Mouse (Mus musculus) MEL (cell line): ENCODE data around the gene Sf1. TPM values are rescaled to one million over a fixed set of nuclear protein-coding genes. Genes with fewer than 3 reads are reported as not detected.
A peak's percentile ranks its signal among the peaks of the same experiment; 100 is the strongest.

Experiments
- DNase-seq: peaks from one replicate; pipeline ENCODE4 v3.0.0; 2011; ENCODE audit warnings: low read depth, low spot score
- H3K27ac ChIP-seq: 2 replicates; pipeline ENCODE4 v1.5.1; 2012; ENCODE audit warnings: low read depth, mild to moderate bottlenecking, control low read depth, low read length, moderate library complexity; ENCODE audit not compliant: control insufficient read depth
- H3K27me3 ChIP-seq, 2 experiments: fragments of 150-350 bp in 1 of 2; sonication (generic) in 1 of 2; 2 replicates each; pipeline ENCODE4 v1.6.1; 2012; ENCODE audit warnings: low read length in 2 of 2, mild to moderate bottlenecking in 2 of 2, improper control_type of control experiment in 1 of 2, moderate library complexity in 1 of 2; ENCODE audit not compliant: insufficient read depth in 2 of 2, control insufficient read depth in 1 of 2
- H3K36me3 ChIP-seq, 2 experiments: 2 replicates each; pipeline ENCODE4 v1.6.1; 2012 to 2014; ENCODE audit warnings: low read length in 2 of 2, improper control_type of control experiment in 1 of 2, inconsistent platforms in 1 of 2, mild to moderate bottlenecking in 1 of 2; ENCODE audit not compliant: insufficient read depth in 2 of 2, control insufficient read depth in 1 of 2
- H3K4me1 ChIP-seq, 2 experiments: fragments of 150-350 bp in 1 of 2; sonication (generic) in 1 of 2; 2 replicates each; pipeline ENCODE4 v1.6.1; 2012; ENCODE audit warnings: low read length in 2 of 2, improper control_type of control experiment in 1 of 2, mild to moderate bottlenecking in 1 of 2; ENCODE audit not compliant: insufficient read depth in 2 of 2, control insufficient read depth in 1 of 2
- H3K4me3 ChIP-seq, 2 experiments: fragments of 150-350 bp in 1 of 2; sonication (generic) in 1 of 2; 2 replicates each; pipeline ENCODE4 v1.5.1; 2012; ENCODE audit warnings: low read depth in 2 of 2, low read length in 2 of 2, mild to moderate bottlenecking in 2 of 2, moderate library complexity in 2 of 2, control low read depth in 1 of 2, improper control_type of control experiment in 1 of 2; ENCODE audit not compliant: control insufficient read depth in 1 of 2, insufficient read depth in 1 of 2
- H3K79me2 ChIP-seq: 2 replicates; pipeline ENCODE4 v1.6.1; 2012; ENCODE audit warnings: mild to moderate bottlenecking, low read length, moderate library complexity; ENCODE audit not compliant: control insufficient read depth, poor library complexity, insufficient read depth
- H3K9ac ChIP-seq: 2 replicates; pipeline ENCODE4 v1.6.1; 2012; ENCODE audit warnings: low read depth, mild to moderate bottlenecking, control low read depth, low read length, moderate library complexity; ENCODE audit not compliant: control insufficient read depth, poor library complexity, severe bottlenecking
- H3K9me3 ChIP-seq: fragments of 150-350 bp; sonication (generic); replicated peaks from 2 replicates; pipeline ENCODE4 v1.6.1; 2012; ENCODE audit warnings: mild to moderate bottlenecking, low read length, improper control_type of control experiment, moderate library complexity; ENCODE audit not compliant: insufficient read depth
- CHD2 ChIP-seq: IDR thresholded peaks from 2 replicates; pipeline ENCODE4 v1.6.1; 2011; ENCODE audit warnings: low read length, improper control_type of control experiment
- CTCF ChIP-seq, 3 experiments: IDR thresholded peaks in 2 of 3; conservative IDR thresholded peaks in 1 of 3; 2 replicates each; pipeline ENCODE4 v1.5.1; 2011 to 2012; ENCODE audit warnings: low read length in 3 of 3, low read depth in 2 of 3, mild to moderate bottlenecking in 2 of 3, improper control_type of control experiment in 1 of 3, inconsistent platforms in 1 of 3, mixed read lengths in 1 of 3, moderate library complexity in 1 of 3; ENCODE audit not compliant: control insufficient read depth in 1 of 3, insufficient read depth in 1 of 3, poor library complexity in 1 of 3, severe bottlenecking in 1 of 3
- ELF1 ChIP-seq: IDR thresholded peaks from 2 replicates; pipeline ENCODE4 v1.6.1; 2014; ENCODE audit warnings: low read depth, mild to moderate bottlenecking, inconsistent platforms, low read length, improper control_type of control experiment, moderate library complexity
- ETS1 ChIP-seq: IDR thresholded peaks from 2 replicates; pipeline ENCODE4 v1.6.1; 2012; ENCODE audit warnings: low read depth, mild to moderate bottlenecking, inconsistent platforms, low read length, improper control_type of control experiment, moderate library complexity
- JUND ChIP-seq: IDR thresholded peaks from 2 replicates; pipeline ENCODE4 v1.6.1; 2011; ENCODE audit warnings: low read depth, mild to moderate bottlenecking, improper control_type of control experiment, low read length
- KAT2A ChIP-seq: conservative IDR thresholded peaks from 2 replicates; pipeline ENCODE4 v1.6.1; 2012; ENCODE audit warnings: low read depth, low read length, improper control_type of control experiment, inconsistent platforms
- MAZ ChIP-seq: IDR thresholded peaks from 2 replicates; pipeline ENCODE4 v1.6.1; 2012; ENCODE audit warnings: low read depth, mild to moderate bottlenecking, inconsistent platforms, low read length, improper control_type of control experiment
- MEF2A ChIP-seq: IDR thresholded peaks from 2 replicates; pipeline ENCODE4 v1.6.1; 2014; ENCODE audit warnings: low read depth, mild to moderate bottlenecking, inconsistent platforms, low read length, improper control_type of control experiment; ENCODE audit not compliant: poor library complexity, insufficient replicate concordance, severe bottlenecking; ENCODE audit errors: extremely low read depth
- MXI1 ChIP-seq: IDR thresholded peaks from 2 replicates; pipeline ENCODE4 v1.6.1; 2011; ENCODE audit warnings: mild to moderate bottlenecking, low read depth, low read length, improper control_type of control experiment
- MYB ChIP-seq: IDR thresholded peaks from 2 replicates; pipeline ENCODE4 v1.6.1; 2011; ENCODE audit warnings: mild to moderate bottlenecking, low read depth, low read length, improper control_type of control experiment
- POLR2AphosphoS2 ChIP-seq: IDR thresholded peaks from 2 replicates; pipeline ENCODE4 v1.6.1; 2011; ENCODE audit warnings: low read length, improper control_type of control experiment
- SIN3A ChIP-seq: IDR thresholded peaks from 2 replicates; pipeline ENCODE4 v1.6.1; 2012; ENCODE audit warnings: low read length, improper control_type of control experiment, inconsistent platforms
- TBP ChIP-seq: IDR thresholded peaks from 2 replicates; pipeline ENCODE4 v1.8.0; 2011; ENCODE audit warnings: low read depth, low read length, improper control_type of control experiment
- TCF12 ChIP-seq: IDR thresholded peaks from 2 replicates; pipeline ENCODE4 v1.6.1; 2014; ENCODE audit warnings: low read depth, mild to moderate bottlenecking, inconsistent platforms, low read length, improper control_type of control experiment, moderate library complexity
- USF2 ChIP-seq, 2 experiments: IDR thresholded peaks; 2 replicates each; pipeline ENCODE4 v1.6.1; 2011 to 2012; ENCODE audit warnings: improper control_type of control experiment in 2 of 2, low read length in 2 of 2, borderline replicate concordance in 1 of 2, inconsistent platforms in 1 of 2, low read depth in 1 of 2, mild to moderate bottlenecking in 1 of 2; ENCODE audit not compliant: insufficient read depth in 1 of 2
- ZKSCAN1 ChIP-seq: IDR thresholded peaks from 2 replicates; pipeline ENCODE4 v1.6.1; 2012; ENCODE audit warnings: low read depth, mild to moderate bottlenecking, inconsistent platforms, low read length, improper control_type of control experiment, moderate library complexity
- ZMIZ1 ChIP-seq: IDR thresholded peaks from 2 replicates; pipeline ENCODE4 v1.6.1; 2012; ENCODE audit warnings: low read depth, mild to moderate bottlenecking, inconsistent platforms, low read length, improper control_type of control experiment, moderate library complexity
- polyA plus RNA-seq, 2 experiments: library from polyadenylated mRNA; stranded (reverse) in 1 of 2; unstranded in 1 of 2; fragments of >175 nt in 1 of 2; fragments of >200 nt in 1 of 2; gene quantifications; 2 replicates each; pipeline versions ENCODE4 v1.2.1 to v1.2.4; 2012; ENCODE audit warnings: low replicate concordance in 2 of 2, low read depth in 1 of 2; ENCODE audit not compliant: insufficient read length in 2 of 2, insufficient read depth in 1 of 2, missing spikeins in 1 of 2
- total RNA-seq: library from RNA; depleted of rRNA; stranded (reverse); fragments of 300-350 nt; gene quantifications from 2 replicates; pipeline ENCODE4 v1.2.3, GENCODE M21; 2012

Sf1 gene
- total and polyA plus RNA-seq, 3 experiments: 65.7 to 245 (median 211) TPM

DNA sequence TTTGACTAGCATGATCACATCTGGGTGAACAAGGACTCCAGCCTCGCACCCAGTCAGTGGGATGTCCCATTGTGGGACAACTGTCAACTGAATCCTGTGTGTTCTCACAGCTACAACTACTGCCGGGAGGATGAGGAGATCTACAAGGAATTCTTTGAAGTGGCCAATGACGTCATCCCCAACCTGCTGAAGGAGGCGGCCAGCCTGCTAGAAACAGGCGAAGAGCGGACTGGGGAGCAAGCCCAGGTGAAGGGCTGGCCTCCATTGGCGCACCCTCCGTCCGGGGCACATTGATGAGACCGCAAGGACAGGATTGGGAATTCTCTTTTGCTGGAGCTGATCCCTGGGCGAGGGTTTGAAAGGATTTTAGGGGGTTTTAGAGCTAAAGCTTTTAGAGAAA, 24.8 kb upstream of the Sf1 start:
- peaks cover 0 to 11% of the 10 kb centered on the region in 2 experiments; a peak in 2 of 4 replicates for H3K36me3 ChIP-seq
- peaks cover 2 to 22% of the 10 kb centered on the region in 2 experiments for H3K4me1 ChIP-seq
- H3K79me2 ChIP-seq: peaks cover 14% of the 10 kb centered on the region
- H3K4me3 ChIP-seq: no peak overlapping the region
- no peaks in the 10 kb centered on the region for H3K9me3 ChIP-seq
- TF ChIP-seq TBP: no peak
- TF ChIP-seq JUND: no peak
- no peak for TF ChIP-seq KAT2A
- no peak for TF ChIP-seq POLR2AphosphoS2
- no peak for TF ChIP-seq USF2 (IDR thresholded peaks at IDR 0.05; ENCODE audit: borderline replicate concordance in 1 of 2, insufficient read depth in 1 of 2, low read depth in 1 of 2, low read length in 2 of 2)
- no peak for TF ChIP-seq ZKSCAN1
- no peak for TF ChIP-seq MXI1
- TF ChIP-seq TCF12: no peak
- no peak for TF ChIP-seq MYB
- H3K9ac ChIP-seq: no peak overlapping the region
- no peak for DNase-seq
- H3K27ac ChIP-seq: no peak overlapping the region
- no peaks in the 10 kb centered on the region for H3K27me3 ChIP-seq

DNA sequence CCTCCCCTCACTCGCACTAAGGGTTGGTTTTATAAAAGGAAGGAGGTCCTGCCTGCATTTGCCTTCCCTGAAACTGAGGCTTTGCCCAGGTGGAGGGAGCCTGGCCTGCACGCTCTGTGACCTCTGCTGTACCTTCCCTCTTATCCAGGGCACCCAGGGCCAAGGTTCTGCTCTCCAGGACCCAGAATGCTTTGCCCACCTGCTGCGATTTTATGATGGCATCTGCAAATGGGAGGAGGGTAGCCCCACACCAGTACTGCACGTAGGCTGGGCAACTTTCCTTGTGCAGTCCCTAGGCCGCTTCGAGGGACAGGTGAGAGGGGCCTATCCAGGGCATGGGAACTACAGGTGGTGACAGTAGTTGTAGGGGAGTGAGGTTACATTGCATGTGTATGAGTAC, 24.3 kb upstream of the Sf1 start:
- DNase-seq: no peak
- Histone ChIP-seq H3K36me3 (peaks cover 0 to 9% of the 10 kb centered on the region in 2 experiments; a peak in 2 of 4 replicates), H3K4me3 (no peak overlapping the region), H3K27me3 (no peaks in the 10 kb centered on the region), H3K9ac (no peak overlapping the region), H3K79me2 (peaks cover 14% of the 10 kb centered on the region), H3K4me1 (peaks cover 0 to 20% of the 10 kb centered on the region in 2 experiments; a peak in 3 of 4 replicates), H3K27ac (no peak overlapping the region), H3K9me3 (no peaks in the 10 kb centered on the region)
- TF ChIP-seq ZMIZ1: no peak
- TF ChIP-seq CHD2: no peak
- TF ChIP-seq ETS1: no peak
- no peak for TF ChIP-seq JUND

DNA sequence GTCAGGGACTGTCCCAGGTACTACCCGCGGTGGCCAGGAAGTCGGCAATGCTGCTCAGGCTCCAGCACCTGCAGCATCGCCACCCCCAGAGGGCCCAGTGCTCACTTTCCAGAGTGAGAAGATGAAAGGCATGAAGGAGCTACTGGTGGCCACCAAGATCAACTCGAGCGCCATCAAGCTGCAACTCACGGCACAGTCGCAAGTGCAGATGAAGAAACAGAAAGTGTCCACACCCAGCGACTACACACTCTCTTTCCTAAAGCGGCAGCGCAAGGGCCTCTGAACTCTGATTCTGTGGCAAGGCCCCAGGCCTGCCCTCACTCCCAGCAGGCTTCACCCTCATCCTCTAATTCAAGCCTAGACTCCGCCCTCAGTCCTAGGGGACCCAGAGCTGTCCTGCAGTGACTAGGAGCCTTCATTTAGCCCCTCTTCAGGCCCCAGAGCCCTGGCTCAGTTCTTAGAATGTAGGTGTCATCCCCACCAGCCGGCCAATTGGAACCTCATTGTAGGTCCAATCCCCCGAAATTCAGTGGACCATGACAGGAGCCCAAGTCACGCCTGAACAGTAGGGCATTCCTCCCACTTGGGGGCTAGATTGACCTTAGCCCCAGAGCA, 23.5 kb upstream of the Sf1 start:
- Histone ChIP-seq H3K79me2 (peaks cover 13% of the 10 kb centered on the region), H3K27ac (no peak overlapping the region), H3K27me3 (no peaks in the 10 kb centered on the region), H3K4me1 (peaks cover 0 to 20% of the 10 kb centered on the region in 2 experiments; a peak in 3 of 4 replicates), H3K4me3 (no peak overlapping the region), H3K9ac (no peak overlapping the region), H3K36me3 (peaks cover 0 to 9% of the 10 kb centered on the region in 2 experiments; a peak in 2 of 4 replicates), H3K9me3 (no peaks in the 10 kb centered on the region)
- peak; percentile 23 for DNase-seq
- TF ChIP-seq MEF2A: no peak
- no peak for TF ChIP-seq POLR2AphosphoS2
- no peak for TF ChIP-seq MAZ
- peak in 1 of 3 experiments; percentile 8; a peak in 1 of 6 replicates for TF ChIP-seq CTCF (IDR thresholded peaks at IDR 0.05 in 2 of 3, conservative IDR thresholded peaks at IDR 0.05 in 1 of 3; ENCODE audit: control insufficient read depth in 1 of 3, insufficient read depth in 1 of 3, low read depth in 2 of 3, low read length in 3 of 3, poor library complexity in 1 of 3, severe bottlenecking in 1 of 3)
- TF ChIP-seq ELF1: no peak
- TF ChIP-seq SIN3A: no peak
- TF ChIP-seq TBP: no peak
- TF ChIP-seq TCF12: no peak
